Mouse (Mus musculus) lung, postnatal 10 days (tissue): ENCODE measurements at regions not wholly inside any gene's neighbourhood (a gene's known extent, or its start where the extent isn't known, plus 50 kb on each side); places are given as distances from the start of the nearest gene placed in this dataset.

Experiments
- DNase-seq: peaks from one replicate; pipeline ENCODE4 v3.0.0; 2021

DNA sequence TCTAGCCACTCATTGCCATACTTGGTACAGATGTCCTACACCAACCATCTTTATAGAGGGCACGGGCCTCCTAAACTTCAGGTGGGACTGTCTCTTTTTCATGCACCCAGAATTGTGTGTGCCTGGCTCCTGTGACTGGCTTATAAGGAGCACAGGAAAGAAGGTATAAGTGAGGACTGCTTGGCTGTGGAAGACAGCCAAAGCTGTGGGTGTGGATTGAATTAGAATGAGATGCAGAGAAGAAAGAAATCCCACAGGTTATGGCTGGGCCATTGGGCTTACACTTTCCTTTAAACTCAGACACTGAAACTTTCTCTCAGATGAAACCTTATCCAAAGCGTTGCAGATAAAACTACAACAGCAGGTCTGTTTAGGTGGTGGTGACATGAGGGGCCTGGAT, 239.5 kb upstream of the Fam160b2 start:
- no peak for DNase-seq

DNA sequence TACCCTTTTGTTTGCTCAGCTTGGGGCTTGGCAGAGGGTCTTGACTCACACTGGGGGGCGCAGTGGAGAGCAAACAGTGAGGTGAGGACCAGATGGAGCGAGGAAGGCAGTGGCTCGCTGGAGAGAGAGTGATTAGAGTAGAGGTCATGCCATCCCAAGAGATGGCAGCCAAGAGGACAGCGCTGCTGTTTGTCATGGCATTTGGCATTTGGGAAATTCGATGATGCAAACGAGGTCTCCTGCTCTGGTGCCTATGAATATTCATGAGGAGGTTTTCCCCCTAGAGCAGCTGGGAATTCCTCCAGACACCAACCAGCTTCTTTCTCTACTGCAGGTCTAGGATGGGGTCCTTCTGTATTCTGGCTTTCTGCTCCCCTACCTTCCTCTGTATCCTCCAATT, 237.9 kb upstream of the Fam160b2 start:
- no peak for DNase-seq

DNA sequence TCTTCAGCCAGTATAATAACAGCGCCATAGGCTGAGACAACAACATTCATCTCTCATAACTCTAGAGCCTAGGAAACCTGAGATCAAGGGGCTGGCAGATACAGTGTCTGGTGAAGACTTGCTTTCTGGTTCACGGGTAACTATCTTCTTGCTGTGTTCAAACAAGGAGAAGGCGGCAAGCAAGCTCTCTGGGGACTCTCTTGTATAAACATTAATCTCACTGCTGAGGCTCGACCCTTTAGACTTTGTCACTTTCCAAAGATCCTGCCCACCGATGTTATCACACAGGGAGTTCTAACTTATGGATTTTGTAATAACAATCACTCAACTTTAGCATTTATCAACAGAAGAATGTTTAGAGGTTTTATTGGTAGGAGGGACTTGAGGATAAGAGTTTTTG, 233.6 kb upstream of the Fam160b2 start:
- no peak for DNase-seq

DNA sequence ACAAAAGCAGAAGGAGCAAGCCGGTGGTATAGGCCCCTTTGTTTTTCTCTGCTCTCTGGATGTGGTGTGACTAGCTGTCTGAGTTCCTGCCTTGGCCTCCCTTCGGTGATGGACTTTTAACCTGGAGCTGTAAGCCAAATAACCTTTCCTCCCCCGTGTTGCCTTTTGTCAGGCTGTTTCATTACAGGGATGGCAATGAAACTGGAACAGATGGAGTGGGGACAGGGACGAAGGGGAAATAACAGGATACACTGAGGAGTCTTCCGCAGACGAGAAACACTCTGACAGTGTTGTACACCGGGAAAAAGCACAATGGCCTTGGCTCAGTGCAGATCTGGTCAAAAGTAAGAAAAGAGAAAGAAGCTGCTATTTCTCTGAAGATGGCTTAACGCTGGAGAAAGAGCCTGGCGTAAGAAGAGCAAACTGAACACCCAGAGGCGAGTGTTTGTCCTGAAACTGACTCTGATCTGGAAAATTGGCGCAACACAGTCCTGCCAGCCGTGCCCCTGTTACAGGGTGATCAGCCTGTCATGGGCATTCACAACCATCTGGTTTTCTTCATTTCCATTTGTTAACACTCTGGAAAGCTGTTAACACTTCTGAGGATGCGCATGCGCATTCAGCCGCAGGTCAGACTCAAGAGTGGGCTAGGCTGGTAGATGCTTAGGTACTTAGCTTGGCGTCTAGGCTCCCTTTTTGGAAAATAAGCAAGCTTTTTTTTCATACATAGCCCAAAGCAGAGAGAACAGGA, 233.0 kb upstream of the Fam160b2 start:
- DNase-seq, result no peak

DNA sequence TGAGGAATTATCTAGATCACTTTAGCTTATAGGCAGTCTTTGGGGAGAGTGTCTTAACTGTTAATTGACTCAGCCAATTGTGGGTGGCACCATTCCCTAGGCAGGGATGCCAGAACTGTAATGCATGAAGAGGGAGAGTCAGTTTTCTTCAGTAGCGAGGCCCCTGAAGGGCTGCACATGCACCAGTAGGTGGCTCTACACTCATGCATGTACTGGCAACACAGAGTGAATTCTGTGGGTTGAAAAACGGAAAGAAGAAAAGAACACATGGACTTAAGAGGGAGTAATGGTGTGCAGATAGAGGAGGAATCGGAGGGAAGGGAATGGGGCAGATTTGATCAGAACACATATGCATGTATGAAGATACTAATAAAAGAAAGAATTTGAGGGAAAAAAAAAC, 232.4 kb upstream of the Fam160b2 start:
- DNase-seq, result peak; percentile 10
